Mouse (Mus musculus) embryo, embryonic 11.5 days (tissue): Measurements from ENCODE around the gene Steap2.
A peak's percentile ranks its signal among the peaks of the same experiment; 100 is the strongest.
"Not testable (repeated sequence)": the region's sequence is repeated elsewhere in the genome, so short reads cannot be mapped to it uniquely, and the experiment has no call there.

ENCODE experiments used
- DNase-seq: peaks from one replicate; pipeline ENCODE4 v3.0.0-alpha.2; 2012; ENCODE audit warnings: low read depth, low spot score

Steap2 gene

GRCm38 (mm10) chr5:5693956-5694653 lies at the start of gene Steap2:
Steap2 (minus strand) TSS chr5:5694578.
- DNase-seq = peak; percentile 29

- no peak for DNase-seq
These were observed 40.1 kb upstream of the Steap2 start for GRCm38 (mm10) chr5:5734445-5734844.

DNA sequence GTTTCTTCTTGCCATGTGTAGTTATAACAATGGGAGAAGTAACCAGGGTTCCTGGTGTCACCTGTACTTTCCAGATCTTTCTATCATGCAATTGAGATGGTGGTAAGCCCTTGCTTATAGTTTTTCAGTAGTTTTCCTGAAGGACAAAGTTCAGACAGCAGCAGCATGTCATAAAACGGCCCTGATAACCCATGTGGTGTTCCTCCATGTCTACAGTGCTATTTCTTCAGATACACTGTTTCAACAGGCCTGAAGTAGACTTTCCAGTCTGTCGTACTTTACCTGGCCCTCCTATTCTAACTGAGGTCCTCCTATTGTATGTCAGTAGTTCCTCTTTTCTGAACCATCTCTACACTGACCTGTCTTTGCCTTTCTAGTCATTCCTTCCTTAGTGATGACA lies 38.5 kb upstream of the Steap2 start:
- no peak for DNase-seq

- DNase-seq = no peak
These were observed 37.8 kb upstream of the Steap2 start for GRCm38 (mm10) chr5:5732208-5732607.

- DNase-seq = no peak
These were observed 35.5 kb upstream of the Steap2 start for GRCm38 (mm10) chr5:5729904-5730303.

DNA sequence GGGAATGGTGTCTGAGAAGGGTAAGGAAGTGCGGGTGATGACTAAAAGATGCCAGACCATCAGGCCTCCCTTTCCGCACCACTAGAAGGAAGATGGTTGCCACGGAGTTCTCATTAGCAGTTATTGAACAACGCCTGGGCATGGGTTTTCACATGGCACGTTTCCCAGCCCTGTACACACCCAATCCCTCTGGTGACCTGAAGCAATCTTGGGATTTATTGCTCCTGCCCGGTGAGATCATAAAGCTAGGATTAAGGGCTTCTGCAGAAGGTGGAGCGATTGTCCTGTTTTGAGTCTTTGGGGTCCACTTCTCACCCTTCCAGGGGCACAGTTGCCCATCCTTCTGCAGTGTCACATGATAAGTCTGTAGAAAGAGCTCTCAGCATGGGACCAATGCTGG lies 27.8 kb upstream of the Steap2 start:
- DNase-seq = no peak

DNA sequence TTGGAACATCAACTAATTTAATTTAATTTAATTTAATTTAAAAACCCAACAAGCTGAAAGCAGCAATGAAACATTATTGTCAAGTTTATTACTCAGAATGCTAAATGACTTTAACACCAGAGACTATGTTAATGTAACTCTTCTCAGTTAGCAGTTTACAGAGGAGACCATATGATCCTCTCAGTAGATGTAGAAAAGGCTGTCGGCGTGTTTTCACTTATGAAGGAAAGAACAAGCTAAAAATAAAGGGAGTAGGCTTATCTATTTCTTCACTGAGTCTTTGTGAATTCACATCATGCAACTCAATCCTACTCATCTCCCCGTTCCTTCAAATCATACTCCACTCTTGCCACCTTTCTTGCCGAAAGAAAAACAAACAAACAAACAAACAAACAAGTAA lies 16.7 kb upstream of the Steap2 start:
- DNase-seq = no peak

DNA sequence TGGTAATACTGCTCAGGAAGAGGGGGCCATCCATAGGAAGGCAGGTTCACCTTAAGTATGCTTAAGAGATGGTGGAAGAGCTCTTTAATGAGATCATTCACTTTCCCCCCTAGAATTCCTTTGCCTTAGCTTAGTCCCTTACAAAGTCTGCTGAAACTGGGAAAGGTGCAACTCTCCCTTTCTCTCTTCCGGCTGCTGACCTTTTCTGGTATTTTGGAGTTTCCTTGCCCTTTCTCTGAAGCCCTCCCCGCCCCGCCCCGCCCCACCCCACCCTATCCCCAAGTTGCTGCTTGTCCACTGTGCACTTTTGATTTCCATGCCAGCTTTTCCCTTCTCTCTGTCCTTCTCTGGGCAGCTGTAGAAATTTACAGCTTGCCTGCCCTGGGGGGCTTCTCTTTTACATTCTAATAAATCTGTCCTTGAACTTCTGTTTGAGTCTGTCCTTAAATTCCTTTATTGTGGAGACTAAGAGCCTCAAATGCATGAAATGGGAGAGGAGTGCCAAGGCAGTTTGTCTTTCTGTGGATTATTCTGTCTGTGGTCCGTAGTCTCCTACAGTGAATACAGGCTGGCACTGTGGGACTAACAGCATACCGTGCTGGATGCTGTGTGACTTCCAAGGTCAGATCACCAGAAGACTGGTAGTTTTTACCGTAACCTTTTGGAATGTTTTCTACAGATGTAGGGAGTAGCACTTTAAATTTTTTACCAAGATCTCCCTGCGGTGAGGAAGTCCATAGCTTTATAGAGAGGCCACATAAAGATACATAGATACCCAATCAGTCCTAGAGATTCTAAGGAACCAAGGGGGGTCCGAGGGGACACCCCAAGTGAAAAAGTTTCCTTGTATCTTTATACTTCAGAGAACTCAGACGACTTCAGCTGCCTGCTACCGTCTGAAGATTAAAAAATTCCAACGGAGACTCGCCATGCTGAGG lies 13.2 kb upstream of the Steap2 start:
- DNase-seq = no peak

GRCm38 (mm10) chr5:5705019-5705418 lies 10.6 kb upstream of the Steap2 start:
- DNase-seq = no peak

DNA sequence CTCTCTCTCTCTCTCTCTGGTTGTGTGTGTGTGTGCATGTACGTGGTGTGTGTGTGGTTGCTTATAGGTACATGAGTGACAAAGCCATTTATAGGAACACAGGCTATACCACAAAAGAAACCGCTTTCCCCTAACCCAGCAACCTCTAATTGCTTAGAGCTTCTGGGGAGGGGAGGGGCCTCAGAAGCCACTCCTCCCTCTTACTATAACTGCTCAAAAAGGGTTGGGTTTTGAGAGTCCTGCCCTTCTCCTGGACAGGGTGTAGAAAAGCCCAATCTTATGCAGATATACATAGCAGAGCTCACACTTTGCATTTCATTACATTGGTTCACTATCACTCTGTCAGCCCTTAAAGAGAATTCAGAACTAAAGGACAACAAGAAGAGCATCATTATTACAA lies 6.0 kb upstream of the Steap2 start:
- DNase-seq = no peak

- no peak for DNase-seq
These were observed 4.5 kb upstream of the Steap2 start for GRCm38 (mm10) chr5:5698830-5699229.

GRCm38 (mm10) chr5:5695401-5695942 lies 1.1 kb upstream of the Steap2 start:
- no peak for DNase-seq

- DNase-seq = peak; percentile 20
These were observed 830 bp downstream of the Steap2 start for GRCm38 (mm10) chr5:5693541-5693955.

GRCm38 (mm10) chr5:5692167-5692738 lies 2.1 kb downstream of the Steap2 start:
- no peak for DNase-seq

GRCm38 (mm10) chr5:5688945-5689540 lies 5.3 kb downstream of the Steap2 start:
- DNase-seq = no peak

GRCm38 (mm10) chr5:5688228-5688627 lies 6.2 kb downstream of the Steap2 start:
- no peak for DNase-seq

DNA sequence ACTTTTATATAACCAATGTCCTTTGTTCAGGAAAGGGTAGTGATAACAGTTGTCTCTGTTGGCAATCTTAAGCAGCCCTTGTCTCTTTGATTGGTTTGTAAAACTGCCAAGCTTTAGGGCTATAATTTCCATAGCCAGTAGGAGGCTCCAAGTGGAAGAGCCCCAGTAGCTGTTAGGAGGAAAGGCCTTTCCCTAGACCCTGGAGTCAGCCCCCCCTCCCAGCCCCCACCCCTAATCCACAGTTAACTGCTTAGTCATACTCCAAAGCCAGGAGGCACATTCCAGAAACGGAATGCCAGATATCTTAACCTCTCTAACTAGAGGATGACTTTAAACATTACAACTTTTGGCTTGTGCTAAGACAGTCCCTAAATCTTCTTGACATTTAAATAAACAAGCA lies 7.4 kb downstream of the Steap2 start:
- no peak for DNase-seq

GRCm38 (mm10) chr5:5684946-5685345 lies 9.4 kb downstream of the Steap2 start:
- not testable (repeated sequence) for DNase-seq

GRCm38 (mm10) chr5:5683292-5683691 lies 11.1 kb downstream of the Steap2 start:
- DNase-seq = no peak

DNA sequence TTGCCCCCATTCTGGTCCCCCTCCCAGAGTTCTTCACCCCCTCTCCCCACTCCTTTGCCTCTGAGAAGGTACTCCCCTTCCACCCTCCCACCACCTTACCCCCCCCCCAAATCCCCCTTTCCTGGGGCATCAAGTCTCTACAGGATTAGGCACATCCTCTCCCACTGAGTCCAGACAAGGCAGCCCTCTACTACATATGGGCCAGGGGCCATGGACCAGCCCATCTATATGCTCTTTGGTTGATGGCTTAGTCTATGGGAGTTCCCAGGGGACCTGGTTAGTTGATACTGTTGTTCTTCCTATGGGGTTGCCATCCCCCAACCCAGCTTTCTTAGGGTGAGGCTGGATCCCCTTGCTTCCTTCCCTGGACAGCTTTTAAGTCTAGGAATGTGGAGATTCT lies 14.9 kb downstream of the Steap2 start:
- DNase-seq = no peak

- no peak for DNase-seq
These were observed 18.3 kb downstream of the Steap2 start for GRCm38 (mm10) chr5:5676082-5676481.

GRCm38 (mm10) chr5:5668920-5669319 lies 25.5 kb downstream of the Steap2 start:
- no peak for DNase-seq
